In the genomic region with DNA sequence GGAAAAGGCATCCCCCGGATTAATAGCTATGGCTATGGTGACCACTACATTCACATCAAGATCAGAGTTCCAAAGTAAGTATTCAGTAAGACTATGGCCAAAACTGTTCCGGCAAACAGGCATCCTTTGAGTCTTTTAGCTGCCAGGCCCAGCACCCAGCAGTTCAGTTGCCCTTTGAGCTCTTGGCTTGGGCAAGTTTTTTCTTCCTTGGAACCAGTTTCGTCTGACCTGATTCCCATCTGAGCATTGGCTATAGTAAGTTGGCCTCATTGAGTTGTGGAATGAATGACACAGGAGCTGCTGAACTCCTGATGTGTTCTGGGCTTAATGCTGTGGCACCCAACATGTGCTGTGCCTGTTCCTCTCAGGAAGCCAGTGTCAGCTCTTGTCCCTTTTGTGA, we compare ENCODE assay signal across 20 mouse cellular contexts.
"Had no signal": no experiment of that assay in that cellular context is flagged by ENCODE, and none has a peak within 500 bp of the region (broad histone marks: within the 10 kb centered on the region; RNA-seq: fewer than 3 reads in every experiment).

No protein-coding gene starts in this region.

- H3K4me3 ChIP-seq: intestine, embryonic 15.5 days; limb, embryonic 12.5 days; limb, embryonic 15.5 days; lung, embryonic 15.5 days; neural tube, embryonic 12.5 days; neural tube, embryonic 15.5 days; stomach, embryonic 15.5 days had no signal

- H3K4me1 ChIP-seq: intestine, embryonic 15.5 days; limb, embryonic 12.5 days; limb, embryonic 15.5 days; lung, embryonic 15.5 days; neural tube, embryonic 12.5 days; neural tube, embryonic 15.5 days; stomach, embryonic 15.5 days had no signal

- ATAC-seq: hindbrain, embryonic 16.5 days; intestine, embryonic 15.5 days had no signal

- H3K9ac ChIP-seq: intestine, embryonic 15.5 days; limb, embryonic 12.5 days; limb, embryonic 15.5 days; liver, embryonic 14.5 days; lung, embryonic 15.5 days; neural tube, embryonic 12.5 days; neural tube, embryonic 15.5 days; stomach, embryonic 15.5 days had no signal

- H3K9me3 ChIP-seq: intestine, embryonic 15.5 days; limb, embryonic 12.5 days; limb, embryonic 15.5 days; lung, embryonic 15.5 days; neural tube, embryonic 12.5 days; neural tube, embryonic 15.5 days; stomach, embryonic 15.5 days had no signal

- H3K27me3 ChIP-seq: intestine, embryonic 15.5 days; limb, embryonic 12.5 days; limb, embryonic 15.5 days; lung, embryonic 15.5 days; neural tube, embryonic 12.5 days; neural tube, embryonic 15.5 days; stomach, embryonic 15.5 days had no signal

- H3K27ac ChIP-seq: intestine, embryonic 15.5 days; kidney, postnatal 0 days; limb, embryonic 12.5 days; limb, embryonic 15.5 days; liver, embryonic 14.5 days; lung, embryonic 15.5 days; neural tube, embryonic 12.5 days; neural tube, embryonic 15.5 days; stomach, embryonic 15.5 days had no signal

- DNase-seq: left cerebral cortex, postnatal 4 days; lung, adult 18-20 months; lung, postnatal 14 days; lung, postnatal 4 days; midbrain, embryonic 14.5 days; retina, postnatal 1 day; right cerebral cortex, postnatal 25 days; spleen, adult 18-20 months; thymus, postnatal 25 days had no signal

- H3K4me2 ChIP-seq: intestine, embryonic 15.5 days; limb, embryonic 12.5 days; limb, embryonic 15.5 days; lung, embryonic 15.5 days; midbrain, embryonic 11.5 days; neural tube, embryonic 12.5 days; neural tube, embryonic 15.5 days; stomach, embryonic 15.5 days had no signal
